Mouse (Mus musculus) CD4-positive helper T cell, adult 2 months (primary cell): Measurements from ENCODE around the gene Defa28.
"Not testable (repeated sequence)": the region's sequence is repeated elsewhere in the genome, so short reads cannot be mapped to it uniquely, and the experiment has no call there.

Experiments used
- DNase-seq: peaks from one replicate; pipeline ENCODE4 v3.0.0-alpha.2; 2012; ENCODE audit warnings: low read depth, missing footprints, low spot score

Gene Defa28

DNA sequence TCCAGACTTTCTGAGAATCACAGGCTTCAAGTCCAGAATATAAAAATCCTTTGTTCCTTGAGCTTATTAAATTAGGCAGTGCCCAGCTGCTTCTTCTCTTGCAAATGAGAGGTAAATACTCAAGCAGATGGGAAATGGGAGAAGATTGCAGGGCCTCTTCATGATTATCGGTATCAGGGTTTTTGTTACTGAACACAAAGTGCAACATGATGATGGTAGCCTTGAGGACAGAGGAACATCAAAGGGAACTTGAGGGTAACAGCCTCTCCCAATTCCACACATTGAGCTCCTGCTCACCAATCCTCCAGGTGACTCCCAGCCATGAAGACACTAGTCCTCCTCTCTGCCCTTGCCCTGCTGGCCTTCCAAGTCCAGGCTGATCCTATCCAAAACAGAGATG is at the start of gene Defa28:
Gene Defa28, plus strand, starts transcription at position 301 of the 400 bp plus-strand sequence.
- not testable (repeated sequence) for DNase-seq

DNA sequence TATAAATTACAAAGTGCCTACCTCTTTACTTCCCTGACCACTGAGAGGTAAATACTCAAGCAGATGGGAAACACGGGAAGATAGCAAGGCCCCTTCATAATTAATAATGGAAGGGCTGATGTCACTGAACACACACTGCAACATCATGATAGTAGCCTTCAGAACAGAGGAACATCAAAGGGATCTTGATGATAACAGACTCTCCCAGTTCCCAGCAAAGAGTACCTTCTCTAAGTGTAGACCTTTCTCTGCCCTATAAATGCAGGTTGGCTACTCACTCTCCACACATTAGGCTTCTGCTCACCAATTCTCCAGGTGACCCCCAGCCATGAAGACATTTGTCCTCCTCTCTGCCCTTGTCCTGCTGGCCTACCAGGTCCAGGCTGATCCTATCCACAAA is 17.7 kb upstream of the Defa28 start, which contains the start of gene Defa37:
Gene Defa37, plus strand, starts transcription at position 301 of the 400 bp plus-strand sequence.
- not testable (repeated sequence) for DNase-seq

DNA sequence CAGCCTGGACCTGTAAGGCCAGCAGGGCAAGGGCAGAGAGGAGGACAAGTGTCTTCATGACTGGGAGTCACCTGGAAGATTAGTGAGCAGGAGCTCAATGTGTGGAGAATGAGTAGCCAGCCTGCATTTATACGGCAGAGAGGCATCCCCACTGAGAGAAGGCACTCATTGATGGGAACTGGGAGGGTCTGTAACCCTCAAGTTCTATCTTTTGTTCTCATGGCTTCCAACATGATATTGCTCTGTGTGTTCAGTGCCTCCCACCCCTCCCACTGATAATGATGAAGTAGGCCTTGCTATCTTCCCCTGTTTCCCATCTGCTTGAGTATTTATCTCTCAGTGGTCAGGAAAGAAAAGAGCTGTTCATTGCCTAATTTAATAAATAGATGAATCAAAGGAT is 11.6 kb downstream of the Defa28 start, which contains the start of gene Gm7861:
Gene Gm7861, minus strand, starts transcription at position 101 of the 400 bp plus-strand sequence.
- not testable (repeated sequence) for DNase-seq

DNA sequence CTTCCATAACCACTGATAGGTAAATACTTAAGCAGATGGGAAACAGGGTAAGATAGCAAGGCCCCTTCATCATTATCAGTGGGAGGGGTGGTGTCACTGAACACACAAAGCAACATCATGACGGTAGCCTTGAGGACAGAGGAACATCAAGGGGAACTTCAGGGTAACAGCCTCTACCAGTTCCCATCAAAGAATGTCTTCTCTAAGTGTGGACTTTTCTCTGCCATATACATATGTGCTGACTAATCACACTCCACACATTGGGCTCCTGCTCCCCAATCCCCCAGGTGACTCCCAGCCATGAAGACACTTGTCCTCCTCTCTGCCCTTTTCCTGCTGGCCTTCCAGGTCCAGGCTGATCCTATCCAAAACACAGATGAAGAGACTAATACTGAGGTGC is 35.1 kb downstream of the Defa28 start, which contains the start of gene Defa26:
Gene Defa26, plus strand, starts transcription at position 301 of the 400 bp plus-strand sequence.
- not testable (repeated sequence) for DNase-seq
